Mouse (Mus musculus) embryonic facial prominence, embryonic 14.5 days (tissue): Measurements from ENCODE around the gene Recql. TPM values are rescaled to one million over a fixed set of nuclear protein-coding genes. Genes with fewer than 3 reads are reported as not detected.

Source experiments
- ATAC-seq: fragments of 200-750 bp; cut with Nextera tagmentation; 2 replicates; pipeline ENCODE4 v1.8.0; 2017; ENCODE audit warnings: low read depth, moderate number of reproducible peaks, moderate TSS enrichment
- DNase-seq: peaks from one replicate; pipeline ENCODE4 v3.0.0-alpha.2; 2015; ENCODE audit warnings: low spot score
- H3K27ac ChIP-seq: fragments of 300-500 bp; sonication (generic); replicated peaks from 2 replicates; pipeline ENCODE4 v1.5.1; 2014; ENCODE audit warnings: low read depth, mild to moderate bottlenecking, low read length, moderate library complexity
- H3K27me3 ChIP-seq: fragments of 300-500 bp; sonication (generic); replicated peaks from 2 replicates; pipeline ENCODE4 v1.6.1; 2014; ENCODE audit warnings: low read length; ENCODE audit not compliant: control insufficient read depth, insufficient read depth
- H3K36me3 ChIP-seq: fragments of 300-500 bp; sonication (generic); 2 replicates; pipeline ENCODE4 v1.6.1; 2014; ENCODE audit warnings: low read length, mixed read lengths; ENCODE audit not compliant: control insufficient read depth, insufficient read depth
- H3K4me1 ChIP-seq: fragments of 300-500 bp; sonication (generic); 2 replicates; pipeline ENCODE4 v1.6.1; 2014; ENCODE audit warnings: antibody characterized with exemption, low read length; ENCODE audit not compliant: control insufficient read depth, insufficient read depth
- H3K4me2 ChIP-seq: fragments of 300-500 bp; sonication (generic); 2 replicates; pipeline ENCODE4 v1.6.1; 2014; ENCODE audit warnings: low read depth, mild to moderate bottlenecking, low read length, moderate library complexity, mixed read lengths
- H3K4me3 ChIP-seq: fragments of 300-500 bp; sonication (generic); 2 replicates; pipeline ENCODE4 v1.5.1; 2014; ENCODE audit warnings: low read depth, mild to moderate bottlenecking, low read length
- H3K9ac ChIP-seq: fragments of 300-500 bp; sonication (generic); 2 replicates; pipeline ENCODE4 v1.6.1; 2014; ENCODE audit warnings: low read depth, mild to moderate bottlenecking, low read length, moderate library complexity, mixed read lengths
- H3K9me3 ChIP-seq: fragments of 300-500 bp; sonication (generic); 2 replicates; pipeline ENCODE4 v1.6.1; 2016; ENCODE audit warnings: low read length; ENCODE audit not compliant: control insufficient read depth
- WGBS: fragments of 180-500 bp; shearing (Covaris S2); extraction: QIAGEN DNeasy Blood & Tissue Kit; methylation state at CpG from one replicate; pipeline ENCODE4 v1.1.7; 2014; 5-methylcytosine and 5-hydroxymethylcytosine counted together
- polyA plus RNA-seq: library from polyadenylated mRNA; unstranded; fragments of >200 nt; fragmentation: Nextera tagmentation; extraction: Ambion mirVana; gene quantifications from 2 replicates; pipeline ENCODE4 v1.2.1, GENCODE M21; 2014

Gene Recql
- 22.9 and 30.2 TPM in 2 replicates for polyA plus RNA-seq

GRCm38 (mm10) chr6:142387011-142387754 lies at the start of gene Recql, which contains the start of gene Golt1b:
Recql (minus strand) TSS chr6:142387087.
Golt1b (plus strand) TSS chr6:142387221.
- Histone ChIP-seq H3K4me3 (peak within 1 kb of the TSS; percentile 70), H3K27ac (peak within 1 kb of the TSS; percentile 61; the same call in 1 of the 2 replicates)

GRCm38 (mm10) chr6:142429072-142429471 lies 42.2 kb upstream of the Recql start:
- DNase-seq (no peak), ATAC-seq (no peak)
- Histone ChIP-seq H3K9me3 (no peaks in the 10 kb centered on the region), H3K27ac (no peak overlapping the region), H3K36me3 (no peaks in the 10 kb centered on the region), H3K9ac (no peak overlapping the region), H3K27me3 (no peaks in the 10 kb centered on the region), H3K4me1 (no peaks in the 10 kb centered on the region), H3K4me3 (no peak overlapping the region), H3K4me2 (no peak overlapping the region)

More at GRCm38 (mm10) chr6:142387011-142387754, at the start of gene Recql, which contains the start of gene Golt1b:
- Histone ChIP-seq H3K27me3 (no peaks in the 10 kb centered on the region), H3K9me3 (no peaks in the 10 kb centered on the region), H3K36me3 (0 out of 2 replicates have a peak, but pooled peaks cover under 1% of the 10 kb centered on the region), H3K9ac (peak within 1 kb of the TSS; percentile 96), H3K4me2 (peak within 1 kb of the TSS; percentile 67), H3K4me1 (peaks cover 12% of the 10 kb centered on the region; the same call in 1 of the 2 replicates)
- DNase-seq (peak; percentile 97), ATAC-seq (peak; percentile 100)
- 0% methylated on average over 29 of the region's 87 CpGs for WGBS

- H3K4me3 ChIP-seq: no peak overlapping the region
- no peak overlapping the region for H3K9ac ChIP-seq
- no peaks in the 10 kb centered on the region for H3K9me3 ChIP-seq
- no peaks in the 10 kb centered on the region for H3K27me3 ChIP-seq
- H3K36me3 ChIP-seq: no peaks in the 10 kb centered on the region
- ATAC-seq: no peak
- WGBS: 80% methylated on average over 7 of the region's 7 CpGs
- no peaks in the 10 kb centered on the region for H3K4me1 ChIP-seq
- no peak for DNase-seq
- H3K4me2 ChIP-seq: no peak overlapping the region
- H3K27ac ChIP-seq: no peak overlapping the region
Measured at GRCm38 (mm10) chr6:142424976-142425375, 38.1 kb upstream of the Recql start.

- H3K9ac ChIP-seq: peak overlapping the region; percentile 52
- H3K4me3 ChIP-seq: peak overlapping the region; percentile 34
- peaks cover 31% of the 10 kb centered on the region for H3K27me3 ChIP-seq
- DNase-seq (no peak), ATAC-seq (no peak)
- H3K4me2 ChIP-seq: peak overlapping the region; percentile 60
- 2% methylated on average over 20 of the region's 24 CpGs for WGBS
- H3K36me3 ChIP-seq: no peaks in the 10 kb centered on the region
- H3K4me1 ChIP-seq: peaks cover 4% of the 10 kb centered on the region; the same call in 1 of the 2 replicates
- no peaks in the 10 kb centered on the region for H3K9me3 ChIP-seq
- H3K27ac ChIP-seq: no peak overlapping the region
Measured at GRCm38 (mm10) chr6:142414597-142414996, 27.7 kb upstream of the Recql start.

- Histone ChIP-seq H3K27ac (no peak overlapping the region), H3K27me3 (peaks cover 31% of the 10 kb centered on the region), H3K9me3 (no peaks in the 10 kb centered on the region), H3K4me3 (no peak overlapping the region), H3K4me2 (no peak overlapping the region), H3K9ac (no peak overlapping the region), H3K36me3 (no peaks in the 10 kb centered on the region), H3K4me1 (peaks cover 4% of the 10 kb centered on the region; the same call in 1 of the 2 replicates)
- ATAC-seq: no peak
- DNase-seq: no peak
- 12% methylated on average over 12 of the region's 12 CpGs for WGBS
Measured at GRCm38 (mm10) chr6:142413845-142414244, 27.0 kb upstream of the Recql start.

GRCm38 (mm10) chr6:142412906-142413491 lies 26.1 kb upstream of the Recql start, which contains the start of gene Spx:
Spx (plus strand) TSS chr6:142413441.
- peak within 1 kb of the TSS; percentile 34; the same call in 1 of the 2 replicates for H3K4me3 ChIP-seq
- H3K9ac ChIP-seq: peak within 1 kb of the TSS; percentile 52; the same call in 1 of the 2 replicates
- H3K27me3 ChIP-seq: peaks cover 31% of the 10 kb centered on the region
- DNase-seq (no peak), ATAC-seq (no peak)
- H3K4me2 ChIP-seq: no peak within 1 kb of the TSS
- H3K9me3 ChIP-seq: no peaks in the 10 kb centered on the region
- H3K27ac ChIP-seq: no peak within 1 kb of the TSS
- peaks cover 4% of the 10 kb centered on the region; the same call in 1 of the 2 replicates for H3K4me1 ChIP-seq
- no peaks in the 10 kb centered on the region for H3K36me3 ChIP-seq
- WGBS: 67% methylated on average over 11 of the region's 11 CpGs

GRCm38 (mm10) chr6:142411140-142411539 lies 24.3 kb upstream of the Recql start:
- H3K27ac ChIP-seq: no peak overlapping the region
- H3K9me3 ChIP-seq: no peaks in the 10 kb centered on the region
- no peak overlapping the region for H3K4me3 ChIP-seq
- no peaks in the 10 kb centered on the region for H3K36me3 ChIP-seq
- H3K4me1 ChIP-seq: peaks cover 4% of the 10 kb centered on the region; the same call in 1 of the 2 replicates
- WGBS: 14% methylated on average over 1 of the region's 1 CpGs
- no peak for DNase-seq
- H3K9ac ChIP-seq: no peak overlapping the region
- ATAC-seq: no peak
- peaks cover 31% of the 10 kb centered on the region for H3K27me3 ChIP-seq
- H3K4me2 ChIP-seq: no peak overlapping the region

GRCm38 (mm10) chr6:142395756-142396155 lies 8.9 kb upstream of the Recql start:
- DNase-seq (no peak), ATAC-seq (no peak)
- Histone ChIP-seq H3K9me3 (no peaks in the 10 kb centered on the region), H3K4me2 (no peak overlapping the region), H3K4me3 (no peak overlapping the region), H3K27me3 (no peaks in the 10 kb centered on the region), H3K9ac (no peak overlapping the region), H3K36me3 (peaks cover 49% of the 10 kb centered on the region), H3K4me1 (no peaks in the 10 kb centered on the region), H3K27ac (no peak overlapping the region)
- 94% methylated on average over 6 of the region's 6 CpGs for WGBS
